ENCODE assay signal across 8 mouse cellular contexts in genomic region chr4:34613571-34614145, GRCm38 (mm10). TPM values are rescaled to one million over a fixed set of nuclear protein-coding genes. Genes with fewer than 3 reads are reported as not detected.
DNase-seq lines count a peak whose midpoint lies in the region; ATAC-seq and TF ChIP-seq lines count a peak whose summit lies in the region.

No protein-coding gene starts in this region.

- 60% methylated on average over 6 of the region's 6 CpGs for WGBS in forebrain, embryonic 14.5 days
- WGBS in kidney, postnatal 0 days: 37% methylated on average over 6 of the region's 6 CpGs

- no peak for ATAC-seq in forebrain, embryonic 14.5 days
- ATAC-seq in kidney, postnatal 0 days (replicated peaks; ENCODE audit: low FRiP score, low read depth): no peak
- no peak for ATAC-seq in frontal cortex, adult (ENCODE audit: low TSS enrichment)

- H3K4me3 ChIP-seq in bone marrow macrophage, adult 2 months (ENCODE audit: insufficient read depth, low read length): peak overlapping the region; percentile 94
- peak overlapping the region; percentile 58 for H3K4me3 ChIP-seq in forebrain, embryonic 14.5 days (ENCODE audit: low read depth, low read length)
- peak overlapping the region; percentile 83 for H3K4me3 ChIP-seq in kidney, postnatal 0 days (replicated peaks; ENCODE audit: low read depth, low read length)

- peak overlapping the region; percentile 95 for H3K4me2 ChIP-seq in forebrain, embryonic 14.5 days (ENCODE audit: low read length)
- H3K4me2 ChIP-seq in kidney, postnatal 0 days (ENCODE audit: low read length): peak overlapping the region; percentile 90

- intact Hi-C loops in left cerebral cortex, postnatal 4 days (cut with DNase I): loop anchor here (5.0 kb wide), 1 partner anchor 41 kb away; no protein-coding TSS in a partner anchor

- TF ChIP-seq CTCF in bone marrow macrophage, adult 2 months (IDR thresholded peaks at IDR 0.05; ENCODE audit: low read depth, low read length): no peak
- no peak; the same call in 1 of the 2 replicates for TF ChIP-seq CTCF in kidney, postnatal 0 days (IDR thresholded peaks at IDR 0.05; ENCODE audit: low read depth)

- H3K36me3 ChIP-seq in forebrain, embryonic 14.5 days (ENCODE audit: control insufficient read depth, insufficient read depth, low read length): peaks cover 7% of the 10 kb centered on the region
- no peaks in the 10 kb centered on the region for H3K36me3 ChIP-seq in kidney, postnatal 0 days (ENCODE audit: insufficient read depth, low read length)

- H3K9ac ChIP-seq in forebrain, embryonic 14.5 days (ENCODE audit: low read length): peak overlapping the region; percentile 83; the same call in 1 of the 2 replicates
- H3K9ac ChIP-seq in kidney, postnatal 0 days (ENCODE audit: low read depth, low read length): peak overlapping the region; percentile 77

- H3K4me1 ChIP-seq in bone marrow macrophage, adult 2 months (ENCODE audit: control insufficient read depth, insufficient read depth, low read length): peaks cover 22% of the 10 kb centered on the region
- peaks cover 15% of the 10 kb centered on the region for H3K4me1 ChIP-seq in forebrain, embryonic 14.5 days (ENCODE audit: control insufficient read depth, insufficient read depth, low read length)
- peaks cover 13% of the 10 kb centered on the region for H3K4me1 ChIP-seq in kidney, postnatal 0 days (replicated peaks; ENCODE audit: insufficient read depth, low read length)

- no peaks in the 10 kb centered on the region for H3K27me3 ChIP-seq in forebrain, embryonic 14.5 days (replicated peaks; ENCODE audit: control insufficient read depth, insufficient read depth, low read length)
- H3K27me3 ChIP-seq in kidney, postnatal 0 days (ENCODE audit: insufficient read depth, low read length): no peaks in the 10 kb centered on the region

- no peak overlapping the region for H3K27ac ChIP-seq in bone marrow macrophage, adult 2 months (ENCODE audit: insufficient read depth, low read depth, low read length)
- no peak overlapping the region for H3K27ac ChIP-seq in forebrain, embryonic 14.5 days (ENCODE audit: low read depth, low read length)
- H3K27ac ChIP-seq in kidney, postnatal 0 days: peak overlapping the region; percentile 89

- no peaks in the 10 kb centered on the region for H3K9me3 ChIP-seq in forebrain, embryonic 14.5 days (replicated peaks; ENCODE audit: control insufficient read depth, low read length)
- no peaks in the 10 kb centered on the region for H3K9me3 ChIP-seq in kidney, postnatal 0 days (replicated peaks; ENCODE audit: low read length)

- peak; percentile 11 for DNase-seq in left cerebral cortex, postnatal 4 days
- no peak for DNase-seq in left cerebral cortex, adult 8-10 months (ENCODE audit: low spot score in 2 of 2)
- no peak for DNase-seq in forebrain, embryonic 14.5 days (ENCODE audit: low spot score)
- DNase-seq in kidney, postnatal 0 days (ENCODE audit: low spot score): peak; percentile 8
- DNase-seq in lung, postnatal 36 days: peak; percentile 12
- DNase-seq in urinary bladder, postnatal 10 days (ENCODE audit: low spot score): no peak

- no peak for TF ChIP-seq POLR2A in bone marrow macrophage, adult 2 months (IDR thresholded peaks at IDR 0.05; ENCODE audit: borderline replicate concordance, low read depth, low read length)

RNA-seq across cellular contexts. Expression of gene Orc3, which starts 1.1 kb away (rescaled TPM):
- total RNA-seq in left cerebral cortex, postnatal 4 days (2021): 10 to 100 TPM; 64.9 to 68.4 TPM
- total RNA-seq in left cerebral cortex, adult 8-10 months (2022): 10 to 100 TPM; 50.4 to 54.8 (median 53.0) TPM
- polyA plus RNA-seq in bone marrow macrophage, adult 2 months (2012; ENCODE audit: insufficient read depth, insufficient read length, missing spikeins): 41.7 and 43.2 TPM in 2 replicates
- 103 and 115 TPM in 2 replicates for polyA plus RNA-seq in forebrain, embryonic 14.5 days (2014; fragmentation: Nextera tagmentation; extraction: Ambion mirVana)
- polyA plus RNA-seq in kidney, postnatal 0 days (2015; fragmentation: Nextera tagmentation; extraction: Ambion mirVana): 64.1 and 67.0 TPM in 2 replicates

RNA-seq across cellular contexts. Expression of gene Rars2, which starts 1.1 kb away (rescaled TPM):
- 10 to 100 TPM; 28.2 TPM for total RNA-seq in left cerebral cortex, postnatal 4 days (2021)
- total RNA-seq in left cerebral cortex, adult 8-10 months (2022): 10 to 100 TPM; 31.8 to 37.2 (median 35.3) TPM
- 15.1 and 18.5 TPM in 2 replicates for polyA plus RNA-seq in bone marrow macrophage, adult 2 months (2012; ENCODE audit: insufficient read depth, insufficient read length, missing spikeins)
- 54.2 and 54.4 TPM in 2 replicates for polyA plus RNA-seq in forebrain, embryonic 14.5 days (2014; fragmentation: Nextera tagmentation; extraction: Ambion mirVana)
- 59.6 and 67.4 TPM in 2 replicates for polyA plus RNA-seq in kidney, postnatal 0 days (2015; fragmentation: Nextera tagmentation; extraction: Ambion mirVana)

Comparison
In these comparisons a context has a peak if more than half of its experiments do, and no peak if none do; other contexts are left out.
1. DNase-seq: peak in left cerebral cortex, postnatal 4 days (single experiment), kidney, postnatal 0 days (single experiment) and lung, postnatal 36 days (single experiment); none in left cerebral cortex, adult 8-10 months (0 of 2), forebrain, embryonic 14.5 days (single experiment) and urinary bladder, postnatal 10 days (single experiment).
2. Peak in every context shown above with its lines, with median percentiles within 50 percentile points of each other: H3K4me3 ChIP-seq.